Mouse (Mus musculus): ENCODE measurements around the gene Olfr1469.
"Not testable (repeated sequence)": the region's sequence is repeated elsewhere in the genome, so short reads cannot be mapped to it uniquely, and the experiment has no call there.

Olfr1469 gene

GRCm38 (mm10) chr19:13407549-13407948 lies at the start of gene Olfr1469:
Gene Olfr1469 (plus strand): TSS chr19:13407849.
- CTCF ChIA-PET, result no interaction called here

- CTCF ChIA-PET, result no interaction called here
Measured at GRCm38 (mm10) chr19:13361936-13362335, 45.7 kb upstream of the Olfr1469 start, which contains the start of gene Olfr1467. Gene Olfr1467 (plus strand): TSS chr19:13362236.

GRCm38 (mm10) chr19:13443109-13443508 lies 35.5 kb downstream of the Olfr1469 start, which contains the start of gene Olfr1471:
Gene Olfr1471 (plus strand): TSS chr19:13443409.
- CTCF ChIA-PET, result not testable (repeated sequence)

GRCm38 (mm10) chr19:13455986-13456385 lies 48.3 kb downstream of the Olfr1469 start, which contains the start of gene Olfr1472:
Gene Olfr1472 (minus strand): TSS chr19:13456086.
- CTCF ChIA-PET, result no interaction called here
